Mouse (Mus musculus) left cerebral cortex, adult 11 months (tissue): ENCODE measurements at regions not wholly inside any gene's neighbourhood (a gene's known extent, or its start where the extent isn't known, plus 50 kb on each side); places are given as distances from the start of the nearest gene placed in this dataset.

Experiments
- DNase-seq: peaks from one replicate; pipeline ENCODE4 v3.0.0; 2022; ENCODE audit warnings: low spot score

GRCm38 (mm10) chr4:87386271-87386670, 156.0 kb upstream of the Slc24a2 start:
- no peak for DNase-seq

GRCm38 (mm10) chr4:87385221-87385739, 155.0 kb upstream of the Slc24a2 start:
- DNase-seq, result no peak

- no peak for DNase-seq
Observed at GRCm38 (mm10) chr4:87384469-87385044, 154.3 kb upstream of the Slc24a2 start.

DNA sequence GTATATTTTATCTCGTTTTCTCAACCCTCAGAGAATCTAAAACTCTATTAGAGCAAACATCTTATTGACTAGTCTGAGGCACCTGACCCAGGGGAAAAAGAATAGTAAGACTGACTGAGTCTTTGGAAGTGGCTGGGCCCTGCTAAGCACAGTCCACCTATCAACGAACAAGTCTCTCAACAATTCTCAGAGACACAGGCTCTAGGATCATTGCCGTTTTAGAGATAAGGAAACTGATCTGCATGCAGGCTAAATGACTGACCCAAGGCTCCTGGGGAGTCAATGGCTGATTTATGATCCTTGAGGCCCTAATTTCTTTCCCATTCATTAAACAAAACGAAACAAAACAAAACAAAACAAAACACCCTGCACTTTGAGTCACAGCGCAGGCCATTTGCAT, 150.4 kb upstream of the Slc24a2 start:
- no peak for DNase-seq

- DNase-seq, result no peak
Observed at GRCm38 (mm10) chr4:87379516-87380173, 149.4 kb upstream of the Slc24a2 start.

GRCm38 (mm10) chr4:87371960-87372359, 141.7 kb upstream of the Slc24a2 start:
- no peak for DNase-seq

GRCm38 (mm10) chr4:87369626-87370234, 139.5 kb upstream of the Slc24a2 start:
- no peak for DNase-seq

DNA sequence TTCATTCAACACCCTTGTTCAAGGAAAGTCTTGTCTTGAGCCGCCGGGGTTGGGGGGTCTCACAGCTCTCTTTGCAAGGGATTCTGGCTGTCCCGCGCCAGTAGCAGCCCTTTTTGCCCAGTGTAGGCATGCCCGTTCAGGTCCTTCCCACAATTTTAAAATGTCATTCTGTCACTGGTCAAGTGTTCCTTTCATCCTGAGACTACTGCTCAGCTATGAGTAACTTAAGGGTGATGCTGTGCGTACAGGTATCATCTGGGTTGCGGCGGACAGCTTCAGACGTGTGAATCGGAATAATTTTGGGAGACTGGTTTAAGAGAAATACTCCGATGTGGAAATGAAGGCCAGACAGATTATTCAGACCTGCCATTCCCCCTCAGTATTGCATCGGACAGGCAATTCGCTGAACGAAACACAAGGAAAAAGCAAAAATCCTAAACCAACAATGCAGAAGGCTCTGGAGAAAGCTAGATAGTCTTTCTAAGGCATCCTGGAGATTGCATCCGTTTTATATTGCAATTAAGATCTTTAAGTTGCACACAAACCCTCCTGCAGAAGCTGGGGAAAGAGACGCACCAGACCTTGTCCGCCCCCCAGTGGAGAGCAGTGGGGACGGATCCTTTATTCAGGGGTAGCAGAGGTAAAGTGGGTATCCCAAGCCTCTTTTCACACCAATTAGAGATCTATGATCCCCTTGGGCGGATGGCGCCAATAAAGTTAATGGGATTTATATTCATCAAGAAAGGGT, 138.3 kb upstream of the Slc24a2 start:
- peak; percentile 26 for DNase-seq

DNA sequence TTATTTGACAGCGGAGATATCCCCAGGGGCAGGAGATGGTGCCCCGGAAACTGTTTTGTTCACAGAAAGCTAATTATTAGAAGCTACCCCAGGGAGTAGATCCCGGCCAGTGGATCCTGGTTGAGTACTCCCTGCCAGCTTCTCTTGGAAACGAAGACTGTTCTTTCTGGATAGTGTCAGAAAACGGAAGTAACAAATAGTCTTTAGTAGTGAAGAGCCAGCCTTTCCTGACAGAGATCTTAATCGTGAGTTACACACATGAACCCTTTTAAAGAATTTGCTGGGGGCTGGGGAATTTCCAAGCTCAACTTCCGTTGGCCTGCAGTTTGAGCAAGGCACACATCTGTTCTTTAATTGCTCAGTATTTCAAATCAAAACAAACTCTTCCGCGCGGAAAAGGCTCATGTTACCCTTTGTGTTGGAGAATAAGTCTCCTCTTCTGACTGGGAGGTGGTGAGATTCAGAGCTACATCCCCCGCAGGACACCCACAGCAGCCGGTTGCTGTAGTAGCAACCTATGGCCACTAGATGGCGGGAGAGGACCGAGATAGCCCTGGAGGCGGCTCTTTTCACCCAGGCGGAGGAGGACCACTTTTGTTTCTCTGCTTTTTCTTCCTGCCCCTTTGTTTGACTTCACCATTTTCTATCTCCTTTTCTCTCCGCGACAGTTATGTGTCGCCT, 137.6 kb upstream of the Slc24a2 start:
- peak; percentile 66 for DNase-seq

GRCm38 (mm10) chr4:87362201-87362600, 131.9 kb upstream of the Slc24a2 start:
- peak; percentile 61 for DNase-seq

DNA sequence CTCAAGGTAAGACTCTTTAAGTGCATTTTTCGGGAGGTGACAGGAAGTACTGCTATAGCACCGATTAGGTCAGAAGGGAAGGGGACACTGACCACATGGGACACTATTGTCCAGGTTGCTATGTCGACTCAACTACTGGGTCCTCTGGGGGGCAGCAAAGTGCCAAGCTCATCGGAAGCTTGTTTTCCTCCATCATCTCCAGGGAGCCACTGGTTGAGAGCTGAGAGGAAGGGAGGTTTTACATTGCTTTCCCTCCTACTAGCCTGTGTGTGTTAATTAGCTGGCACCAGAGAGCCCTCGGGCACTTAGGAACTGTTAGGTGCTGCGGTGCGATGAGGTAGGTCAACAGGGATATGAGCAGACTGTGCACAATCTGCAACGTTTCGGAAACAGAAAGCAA, 129.2 kb upstream of the Slc24a2 start:
- DNase-seq, result peak; percentile 39

GRCm38 (mm10) chr4:87359004-87359403, 128.7 kb upstream of the Slc24a2 start:
- no peak for DNase-seq

GRCm38 (mm10) chr4:87332968-87333367, 102.7 kb upstream of the Slc24a2 start:
- no peak for DNase-seq

DNA sequence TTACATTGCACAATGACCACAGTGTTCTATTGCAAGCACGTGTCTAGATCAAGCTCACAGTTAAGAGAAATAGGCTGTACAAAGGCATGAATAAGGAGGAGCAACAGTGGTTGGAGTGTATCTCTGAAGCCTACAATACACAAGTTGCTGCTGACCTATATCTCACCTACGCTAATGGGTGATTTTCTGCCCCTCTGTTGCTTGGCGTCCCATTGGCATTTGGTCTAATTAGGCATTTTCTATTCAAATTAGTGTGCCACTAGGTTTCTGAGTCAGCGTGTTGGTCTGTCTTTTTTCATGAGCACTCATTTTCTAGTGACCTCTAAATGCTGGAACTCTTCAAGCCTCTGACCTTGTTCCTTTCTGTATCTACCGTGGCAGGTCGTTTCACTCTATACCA, 98.9 kb upstream of the Slc24a2 start:
- no peak for DNase-seq

GRCm38 (mm10) chr4:87321726-87322349, 91.6 kb upstream of the Slc24a2 start:
- no peak for DNase-seq

DNA sequence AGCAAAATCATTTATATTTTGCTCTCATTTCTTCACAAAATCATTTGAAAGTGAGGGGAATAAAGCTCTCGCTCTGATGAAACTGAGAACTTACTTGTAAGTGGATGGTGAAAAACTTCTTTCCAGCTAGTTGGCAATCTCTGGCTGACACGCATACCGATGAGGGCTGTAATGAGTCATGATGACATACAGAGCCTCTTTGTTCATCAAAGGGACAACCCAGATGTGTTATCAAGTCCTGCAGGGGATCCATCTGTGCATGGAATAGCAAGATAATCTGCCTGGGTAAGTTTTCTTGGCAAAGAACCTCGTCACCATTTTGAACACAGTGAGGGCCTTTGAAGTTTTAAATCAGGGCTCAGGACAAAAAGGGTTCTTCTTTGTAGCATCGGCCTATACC, 67.9 kb upstream of the Slc24a2 start:
- no peak for DNase-seq

DNA sequence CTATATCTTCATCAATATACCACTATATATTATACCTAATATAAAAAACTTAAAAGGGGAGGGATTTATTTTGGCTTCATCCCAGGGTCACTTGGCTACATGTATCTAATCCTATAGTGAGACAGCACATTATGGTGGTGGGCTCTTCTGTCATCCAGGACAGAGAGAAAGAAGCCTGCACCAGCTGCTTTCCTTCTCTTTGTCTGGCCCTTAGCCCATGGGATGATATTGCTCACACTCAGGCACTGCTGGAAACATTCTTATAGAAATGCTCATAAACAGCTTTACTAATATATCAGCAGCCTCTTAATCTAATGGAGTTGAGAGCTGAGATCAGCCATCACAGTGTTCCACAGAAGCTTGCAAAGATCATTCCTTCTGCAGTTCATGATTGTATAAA, 64.3 kb upstream of the Slc24a2 start:
- DNase-seq, result no peak
